Mouse (Mus musculus): ENCODE measurements at regions not wholly inside any gene's neighbourhood (a gene's known extent, or its start where the extent isn't known, plus 50 kb on each side); places are given as distances from the start of the nearest gene placed in this dataset.

DNA sequence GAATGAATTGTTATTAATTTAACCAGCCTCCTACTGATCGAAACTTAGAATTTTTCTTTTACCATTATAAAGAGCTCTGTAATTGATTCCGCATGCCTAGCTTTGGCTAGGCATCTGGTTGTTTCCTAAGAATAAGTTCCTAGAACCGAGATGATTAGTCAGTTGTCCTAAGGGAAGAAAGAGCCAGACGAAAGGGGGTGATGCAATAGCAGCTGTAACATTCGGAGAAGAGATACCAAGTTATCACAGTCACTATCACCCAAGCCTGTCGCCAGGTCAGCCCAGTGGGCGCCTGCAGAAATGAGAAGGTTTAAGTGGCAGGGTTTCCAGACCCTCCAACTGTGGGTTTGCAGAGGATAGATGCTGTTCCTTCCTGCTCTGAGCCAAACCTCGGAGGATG, 242.8 kb downstream of the Enc1 start:
- no peak for TF ChIP-seq CTCF (IDR thresholded peaks at IDR 0.05 in 2 of 3, conservative IDR thresholded peaks at IDR 0.05 in 1 of 3; ENCODE audit: control insufficient read depth in 1 of 3, insufficient read depth in 1 of 3, low read depth in 2 of 3, low read length in 3 of 3, poor library complexity in 1 of 3, severe bottlenecking in 1 of 3)
- no peak for TF ChIP-seq ETS1 (IDR thresholded peaks at IDR 0.05; ENCODE audit: low read depth, low read length)
- no peak for TF ChIP-seq ZNF384 (IDR thresholded peaks at IDR 0.05; ENCODE audit: low read depth, low read length)
- no peak for TF ChIP-seq RCOR1 (IDR thresholded peaks at IDR 0.05; ENCODE audit: low read depth, low read length)
- TF ChIP-seq ELF1 (IDR thresholded peaks at IDR 0.05; ENCODE audit: low read depth, low read length), result no peak
- no peak for TF ChIP-seq SMC3 (IDR thresholded peaks at IDR 0.05; ENCODE audit: low read depth, low read length)
- TF ChIP-seq POLR2AphosphoS2 (IDR thresholded peaks at IDR 0.05; ENCODE audit: low read length), result no peak
- TF ChIP-seq CHD2 (IDR thresholded peaks at IDR 0.05; ENCODE audit: low read length), result no peak
- TF ChIP-seq TBP (IDR thresholded peaks at IDR 0.05; ENCODE audit: low read depth, low read length), result no peak
- TF ChIP-seq SIN3A (IDR thresholded peaks at IDR 0.05; ENCODE audit: low read length), result no peak

Data from MEL (cell line).